Mouse (Mus musculus) v-Abl transformed pro-B cells (cell line): ENCODE data around the gene Pnpla2.

Experiments
- in situ Hi-C, 2 experiments: fragments of 400-800 bp; cut with MboI; formaldehyde crosslinking; loops; one replicate each; pipeline ENCODE4 v1.15.1; 2025; ENCODE audit not compliant: unreplicated experiment in 2 of 2

Gene Pnpla2

GRCm38 (mm10) chr7:141430585-141431240 lies 24.3 kb upstream of the Pnpla2 start:
- in situ Hi-C loops = no loop called here

- in situ Hi-C loops = no loop called here
These were observed 23.4 kb upstream of the Pnpla2 start for GRCm38 (mm10) chr7:141431434-141432185.

GRCm38 (mm10) chr7:141432186-141432611 lies 22.8 kb upstream of the Pnpla2 start:
- in situ Hi-C loops = no loop called here

- in situ Hi-C loops = no loop called here
These were observed 22.1 kb upstream of the Pnpla2 start for GRCm38 (mm10) chr7:141432741-141433516.

GRCm38 (mm10) chr7:141433517-141434400 lies 21.2 kb upstream of the Pnpla2 start:
- in situ Hi-C loops = no loop called here

- in situ Hi-C loops = no loop called here
These were observed 20.5 kb upstream of the Pnpla2 start for GRCm38 (mm10) chr7:141434464-141434863.

- in situ Hi-C loops = no loop called here
These were observed 19.7 kb upstream of the Pnpla2 start for GRCm38 (mm10) chr7:141435129-141435855.

GRCm38 (mm10) chr7:141435856-141436522 lies 19.0 kb upstream of the Pnpla2 start:
- in situ Hi-C loops = no loop called here

- in situ Hi-C loops = no loop called here
These were observed 18.5 kb upstream of the Pnpla2 start for GRCm38 (mm10) chr7:141436523-141436892.

GRCm38 (mm10) chr7:141437178-141438120 lies 17.5 kb upstream of the Pnpla2 start, which contains the start of gene Slc25a22:
TSS of gene Slc25a22 (minus strand) at chr7:141437892.
- in situ Hi-C loops = no loop called here

GRCm38 (mm10) chr7:141438201-141438968 lies 16.6 kb upstream of the Pnpla2 start:
- in situ Hi-C loops = no loop called here

GRCm38 (mm10) chr7:141439140-141439679 lies 15.8 kb upstream of the Pnpla2 start:
- in situ Hi-C loops = no loop called here

GRCm38 (mm10) chr7:141439811-141440210 lies 15.2 kb upstream of the Pnpla2 start:
- in situ Hi-C loops = no loop called here

- in situ Hi-C loops = no loop called here
These were observed 14.4 kb upstream of the Pnpla2 start for GRCm38 (mm10) chr7:141440613-141441012.

GRCm38 (mm10) chr7:141441460-141441859 lies 13.5 kb upstream of the Pnpla2 start:
- in situ Hi-C loops = no loop called here

- in situ Hi-C loops = no loop called here
These were observed 12.8 kb upstream of the Pnpla2 start for GRCm38 (mm10) chr7:141442199-141442598.
